ENCODE assay signal across 18 mouse cellular contexts in the genomic region with DNA sequence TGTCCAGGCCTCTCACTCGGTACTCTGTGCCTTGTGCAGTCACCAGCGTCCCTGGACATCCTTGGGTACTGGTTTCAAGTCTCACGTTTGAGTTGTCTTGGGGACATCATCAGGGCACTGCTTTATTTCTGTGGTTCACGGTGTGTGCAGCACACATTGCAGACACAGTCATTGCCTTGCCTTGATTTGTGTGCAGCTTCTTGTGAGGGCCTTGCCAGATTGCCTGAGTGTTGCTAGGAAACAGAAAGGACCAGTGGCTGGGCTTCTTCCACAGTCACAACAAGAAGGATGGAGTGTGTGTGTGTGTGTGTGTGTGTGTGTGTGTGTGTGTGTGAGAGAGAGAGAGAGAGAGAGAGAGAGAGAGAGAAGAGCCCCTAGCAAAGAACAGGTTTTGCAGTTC. TPM values are rescaled to one million over a fixed set of nuclear protein-coding genes. Genes with fewer than 3 reads are reported as not detected.
A peak's percentile ranks its signal among the peaks of the same experiment; 100 is the strongest.
DNase-seq lines count a peak whose midpoint lies in the region; ATAC-seq lines count a peak whose summit lies in the region.
"Had no signal": no experiment of that assay in that cellular context is flagged by ENCODE, and none has a peak within 500 bp of the region (broad histone marks: within the 10 kb centered on the region; RNA-seq: fewer than 3 reads in every experiment).

No protein-coding gene starts in this region.

- peaks cover 24% of the 10 kb centered on the region for H3K4me1 ChIP-seq in forebrain, embryonic 12.5 days
- 0 out of 2 replicates have a peak, but pooled peaks cover 2% of the 10 kb centered on the region for H3K4me1 ChIP-seq in forebrain, embryonic 11.5 days (replicated peaks; ENCODE audit: control insufficient read depth, insufficient read depth, low read length)
- H3K4me1 ChIP-seq in midbrain, embryonic 11.5 days (ENCODE audit: control insufficient read depth, insufficient read depth, low read length): peaks cover 6% of the 10 kb centered on the region
- peaks cover 37% of the 10 kb centered on the region for H3K4me1 ChIP-seq in midbrain, embryonic 10.5 days
- H3K4me1 ChIP-seq: megakaryocyte, embryonic 14.5 days had no signal

- no peak overlapping the region for H3K9ac ChIP-seq in forebrain, embryonic 12.5 days
- no peak overlapping the region for H3K9ac ChIP-seq in forebrain, embryonic 11.5 days (ENCODE audit: low read length)
- H3K9ac ChIP-seq in midbrain, embryonic 11.5 days (ENCODE audit: low read length): no peak overlapping the region
- H3K9ac ChIP-seq: heart, embryonic 13.5 days; kidney, embryonic 15.5 days; lung, embryonic 15.5 days had no signal

- no peak for DNase-seq in forebrain, embryonic 11.5 days (ENCODE audit: low spot score)
- peak; percentile 37 for DNase-seq in midbrain, embryonic 11.5 days (ENCODE audit: low spot score, missing footprints)
- no peak for DNase-seq in midbrain, embryonic 10.5 days (ENCODE audit: low spot score)
- DNase-seq in left cerebral cortex, postnatal 25 days (ENCODE audit: low spot score in 2 of 2): peak; percentile 62 to 74
- peak; percentile 31 for DNase-seq in right cerebral cortex, postnatal 4 days
- DNase-seq in heart, adult 8-10 months (ENCODE audit: low spot score): no peak
- no peak for DNase-seq in adrenal gland, postnatal 10 days
- DNase-seq: cerebellum, adult 18-20 months; gastrocnemius, postnatal 36 days; layer of hippocampus, postnatal 36 days; thymus, adult 2 months had no signal

- intact Hi-C loops in left cerebral cortex, postnatal 25 days (cut with DNase I): no loop called here

- 0 out of 2 replicates have a peak overlapping the region, but pooled peaks have one; percentile 27 for H3K27ac ChIP-seq in forebrain, embryonic 12.5 days
- no peak overlapping the region for H3K27ac ChIP-seq in forebrain, embryonic 11.5 days (ENCODE audit: low read depth, low read length)
- no peak overlapping the region for H3K27ac ChIP-seq in midbrain, embryonic 11.5 days (ENCODE audit: low read depth, low read length)
- no peak overlapping the region for H3K27ac ChIP-seq in midbrain, embryonic 10.5 days (replicated peaks)
- H3K27ac ChIP-seq: heart, embryonic 13.5 days; kidney, embryonic 15.5 days; lung, embryonic 15.5 days had no signal

- H3K4me3 ChIP-seq in forebrain, embryonic 12.5 days (replicated peaks): no peak overlapping the region
- no peak overlapping the region for H3K4me3 ChIP-seq in forebrain, embryonic 11.5 days (ENCODE audit: low read depth, low read length)
- no peak overlapping the region for H3K4me3 ChIP-seq in midbrain, embryonic 11.5 days (ENCODE audit: low read depth, low read length)
- H3K4me3 ChIP-seq in midbrain, embryonic 10.5 days: no peak overlapping the region
- H3K4me3 ChIP-seq: heart, embryonic 13.5 days; kidney, embryonic 15.5 days; lung, embryonic 15.5 days; megakaryocyte, embryonic 14.5 days had no signal

- no peak overlapping the region for H3K4me2 ChIP-seq in forebrain, embryonic 12.5 days
- H3K4me2 ChIP-seq in forebrain, embryonic 11.5 days (ENCODE audit: low read depth, low read length, severe bottlenecking): no peak overlapping the region
- no peak overlapping the region for H3K4me2 ChIP-seq in midbrain, embryonic 11.5 days
- H3K4me2 ChIP-seq: heart, embryonic 13.5 days; kidney, embryonic 15.5 days; lung, embryonic 15.5 days had no signal

- H3K9me3 ChIP-seq in forebrain, embryonic 12.5 days: no peaks in the 10 kb centered on the region
- H3K9me3 ChIP-seq in forebrain, embryonic 11.5 days (ENCODE audit: control insufficient read depth, low read length): no peaks in the 10 kb centered on the region
- no peaks in the 10 kb centered on the region for H3K9me3 ChIP-seq in midbrain, embryonic 11.5 days (ENCODE audit: control insufficient read depth, low read length)
- no peaks in the 10 kb centered on the region for H3K9me3 ChIP-seq in midbrain, embryonic 10.5 days (replicated peaks)
- H3K9me3 ChIP-seq: heart, embryonic 13.5 days; kidney, embryonic 15.5 days; lung, embryonic 15.5 days; megakaryocyte, embryonic 14.5 days had no signal

- no peak for ATAC-seq in forebrain, embryonic 12.5 days (ENCODE audit: low FRiP score)
- no peak for ATAC-seq in forebrain, embryonic 11.5 days (replicated peaks; ENCODE audit: low FRiP score)
- no peak for ATAC-seq in midbrain, embryonic 11.5 days (ENCODE audit: low FRiP score)

- H3K27me3 ChIP-seq in forebrain, embryonic 12.5 days: no peaks in the 10 kb centered on the region
- no peaks in the 10 kb centered on the region for H3K27me3 ChIP-seq in forebrain, embryonic 11.5 days (ENCODE audit: control insufficient read depth, insufficient read depth, low read length)
- no peaks in the 10 kb centered on the region for H3K27me3 ChIP-seq in midbrain, embryonic 11.5 days (ENCODE audit: control insufficient read depth, insufficient read depth, low read length)
- no peaks in the 10 kb centered on the region for H3K27me3 ChIP-seq in midbrain, embryonic 10.5 days (ENCODE audit: low read depth, poor library complexity, severe bottlenecking)
- H3K27me3 ChIP-seq: heart, embryonic 13.5 days; kidney, embryonic 15.5 days; lung, embryonic 15.5 days; megakaryocyte, embryonic 14.5 days had no signal

- WGBS in forebrain, embryonic 12.5 days: 82% methylated on average over 4 of the region's 4 CpGs
- 94% methylated on average over 4 of the region's 4 CpGs for WGBS in forebrain, embryonic 11.5 days
- 92% methylated on average over 4 of the region's 4 CpGs for WGBS in midbrain, embryonic 11.5 days
- 84% methylated on average over 4 of the region's 4 CpGs for WGBS in midbrain, embryonic 10.5 days

- peaks cover 15% of the 10 kb centered on the region for H3K36me3 ChIP-seq in forebrain, embryonic 12.5 days (replicated peaks)
- H3K36me3 ChIP-seq in forebrain, embryonic 11.5 days (ENCODE audit: control insufficient read depth, insufficient read depth, low read length): no peaks in the 10 kb centered on the region; the same call in 1 of the 2 replicates
- no peaks in the 10 kb centered on the region; the same call in 1 of the 2 replicates for H3K36me3 ChIP-seq in midbrain, embryonic 11.5 days (ENCODE audit: control insufficient read depth, insufficient read depth, low read length)
- peaks cover 25% of the 10 kb centered on the region for H3K36me3 ChIP-seq in midbrain, embryonic 10.5 days

RNA-seq across cellular contexts. Expression of a gene that starts 42.0 kb away (rescaled TPM):
- 14.0 TPM in 2 replicates for polyA plus RNA-seq in forebrain, embryonic 12.5 days (2016; fragmentation: Nextera tagmentation; extraction: Ambion mirVana)
- 11.8 and 12.9 TPM in 2 replicates for polyA plus RNA-seq in forebrain, embryonic 11.5 days (2014; fragmentation: Nextera tagmentation; extraction: Ambion mirVana)
- polyA plus RNA-seq in midbrain, embryonic 11.5 days (2014; fragmentation: Nextera tagmentation; extraction: Ambion mirVana): 11.5 and 13.7 TPM in 2 replicates
- polyA plus RNA-seq in midbrain, embryonic 10.5 days (2016; fragmentation: Nextera tagmentation; extraction: Ambion mirVana): 10.0 and 10.5 TPM in 2 replicates
- total RNA-seq in left cerebral cortex, postnatal 25 days (2021): 10 to 100 TPM; 30.8 to 31.7 TPM
- 1 to 10 TPM; 4.4 to 5.8 (median 5.0) TPM for total RNA-seq in heart, adult 8-10 months (2022)
- total RNA-seq in adrenal gland, postnatal 10 days (2021): 10 to 100 TPM; 17.1 to 18.9 TPM

RNA-seq across cellular contexts. Expression of a gene that starts 42.0 kb away (rescaled TPM):
- 0.29 TPM in 1 of 2 replicates, not detected in the other for polyA plus RNA-seq in forebrain, embryonic 12.5 days (2016; fragmentation: Nextera tagmentation; extraction: Ambion mirVana)
- polyA plus RNA-seq in forebrain, embryonic 11.5 days (2014; fragmentation: Nextera tagmentation; extraction: Ambion mirVana): 0.17 and 0.25 TPM in 2 replicates
- 0.19 TPM in 1 of 2 replicates, not detected in the other for polyA plus RNA-seq in midbrain, embryonic 11.5 days (2014; fragmentation: Nextera tagmentation; extraction: Ambion mirVana)
- polyA plus RNA-seq in midbrain, embryonic 10.5 days (2016; fragmentation: Nextera tagmentation; extraction: Ambion mirVana): 0.11 TPM in 1 of 2 replicates, not detected in the other
- total RNA-seq in left cerebral cortex, postnatal 25 days (2021): not detected
- total RNA-seq in heart, adult 8-10 months (2022): not detected
- total RNA-seq in adrenal gland, postnatal 10 days (2021): not detected
- total RNA-seq: ES-E14; gastrocnemius, postnatal 36 days; layer of hippocampus, postnatal 36 days; liver, adult 2 months had no signal
- polyA plus RNA-seq: liver, adult 2 months; lung, embryonic 15.5 days; thymus, adult 2 months had no signal

RNA-seq across cellular contexts. Expression of a gene that starts 42.0 kb away (rescaled TPM):
- 124 and 133 TPM in 2 replicates for polyA plus RNA-seq in forebrain, embryonic 12.5 days (2016; fragmentation: Nextera tagmentation; extraction: Ambion mirVana)
- 116 and 117 TPM in 2 replicates for polyA plus RNA-seq in forebrain, embryonic 11.5 days (2014; fragmentation: Nextera tagmentation; extraction: Ambion mirVana)
- 118 and 122 TPM in 2 replicates for polyA plus RNA-seq in midbrain, embryonic 11.5 days (2014; fragmentation: Nextera tagmentation; extraction: Ambion mirVana)
- 123 and 133 TPM in 2 replicates for polyA plus RNA-seq in midbrain, embryonic 10.5 days (2016; fragmentation: Nextera tagmentation; extraction: Ambion mirVana)
- 10 to 100 TPM; 44.8 to 52.2 TPM for total RNA-seq in left cerebral cortex, postnatal 25 days (2021)
- total RNA-seq in heart, adult 8-10 months (2022): 10 to 100 TPM; 57.6 to 68.6 (median 66.3) TPM
- 10 to 100 TPM; 68.2 to 77.8 TPM for total RNA-seq in adrenal gland, postnatal 10 days (2021)

Comparison
In these comparisons a context has a peak if more than half of its experiments do, and no peak if none do; other contexts are left out.
1. DNase-seq: peak in midbrain, embryonic 11.5 days (single experiment), left cerebral cortex, postnatal 25 days (2 of 2) and right cerebral cortex, postnatal 4 days (single experiment); none in forebrain, embryonic 11.5 days (single experiment), midbrain, embryonic 10.5 days (single experiment), heart, adult 8-10 months (single experiment) and adrenal gland, postnatal 10 days (single experiment).